Mouse (Mus musculus) Muller cell, postnatal 12 days (primary cell): ENCODE data around the gene Olfr870.
"Not testable (repeated sequence)": the region's sequence is repeated elsewhere in the genome, so short reads cannot be mapped to it uniquely, and the experiment has no call there.

ENCODE experiments used
- DNase-seq: peaks from one replicate; pipeline ENCODE4 v3.0.0-alpha.2; 2015; ENCODE audit errors: inconsistent ontology term

Gene Olfr870

GRCm38 (mm10) chr9:20173957-20174356, at the start of gene Olfr870:
Olfr870 (minus strand) TSS chr9:20174057.
- DNase-seq, result no peak

GRCm38 (mm10) chr9:20211907-20212306, 38.0 kb upstream of the Olfr870 start, which contains the start of gene Olfr871:
Olfr871 (plus strand) TSS chr9:20212207.
- DNase-seq, result no peak

- no peak for DNase-seq
Observed at GRCm38 (mm10) chr9:20211477-20211876, 37.6 kb upstream of the Olfr870 start.

- no peak for DNase-seq
Observed at GRCm38 (mm10) chr9:20210812-20211211, 37.0 kb upstream of the Olfr870 start.

GRCm38 (mm10) chr9:20203413-20203984, 29.6 kb upstream of the Olfr870 start:
- DNase-seq, result not testable (repeated sequence)

GRCm38 (mm10) chr9:20202131-20202530, 28.3 kb upstream of the Olfr870 start:
- no peak for DNase-seq

GRCm38 (mm10) chr9:20179463-20179862, 5.6 kb upstream of the Olfr870 start:
- no peak for DNase-seq

- no peak for DNase-seq
Observed at GRCm38 (mm10) chr9:20149706-20150105, 24.2 kb downstream of the Olfr870 start.

- no peak for DNase-seq
Observed at GRCm38 (mm10) chr9:20128709-20129108, 45.1 kb downstream of the Olfr870 start, which contains the start of gene Olfr869. Olfr869 (plus strand) TSS chr9:20129009.
